Mouse (Mus musculus) CH12.LX (cell line): ENCODE data around the gene Cask.

Experiments
- CTCF ChIP-seq, 2 experiments: IDR thresholded peaks in 1 of 2; conservative IDR thresholded peaks in 1 of 2; 2 replicates each; pipeline ENCODE4 v1.5.1; 2011 to 2012; ENCODE audit warnings: low read depth in 2 of 2, low read length in 2 of 2, improper control_type of control experiment in 1 of 2, inconsistent platforms in 1 of 2, mild to moderate bottlenecking in 1 of 2, moderate library complexity in 1 of 2
- EP300 ChIP-seq: IDR thresholded peaks from 2 replicates; pipeline ENCODE4 v1.6.1; 2011; ENCODE audit warnings: low read length, improper control_type of control experiment
- GABPA ChIP-seq: IDR thresholded peaks from 2 replicates; pipeline ENCODE4 v1.6.1; 2012; ENCODE audit warnings: low read depth, low read length, improper control_type of control experiment, inconsistent platforms; ENCODE audit not compliant: insufficient replicate concordance
- TCF12 ChIP-seq: IDR thresholded peaks from 2 replicates; pipeline ENCODE4 v1.6.1; 2014; ENCODE audit warnings: low read depth, mild to moderate bottlenecking, inconsistent platforms, low read length, improper control_type of control experiment
- UBTF ChIP-seq: IDR thresholded peaks from 2 replicates; pipeline ENCODE4 v1.6.1; 2012; ENCODE audit warnings: low read depth, mild to moderate bottlenecking, inconsistent platforms, low read length, improper control_type of control experiment, moderate library complexity
- USF1 ChIP-seq: IDR thresholded peaks from 2 replicates; pipeline ENCODE4 v1.6.1; 2014; ENCODE audit warnings: low read depth, mild to moderate bottlenecking, inconsistent platforms, low read length, improper control_type of control experiment
- ZC3H11A ChIP-seq: IDR thresholded peaks from 2 replicates; pipeline ENCODE4 v1.6.1; 2012; ENCODE audit warnings: low read depth, mild to moderate bottlenecking, inconsistent platforms, low read length, improper control_type of control experiment

GRCm38 (mm10) chrX:13718283-13718682 is 132.9 kb downstream of the Cask start:
- no peak for TF ChIP-seq USF1
- TF ChIP-seq CTCF (conservative IDR thresholded peaks at IDR 0.05 in 1 of 2, IDR thresholded peaks at IDR 0.05 in 1 of 2; ENCODE audit: low read depth in 2 of 2, low read length in 2 of 2): no peak
- TF ChIP-seq UBTF: no peak
- no peak for TF ChIP-seq TCF12
- TF ChIP-seq GABPA: no peak
- TF ChIP-seq EP300: no peak
- no peak for TF ChIP-seq ZC3H11A
